Mouse (Mus musculus): ENCODE measurements at regions not wholly inside any gene's neighbourhood (a gene's known extent, or its start where the extent isn't known, plus 50 kb on each side); places are given as distances from the start of the nearest gene placed in this dataset.
"Not testable (repeated sequence)": the region's sequence is repeated elsewhere in the genome, so short reads cannot be mapped to it uniquely, and the experiment has no call there.

- 47% methylated on average over 24 of the region's 27 CpGs for WGBS
- H3K4me1 ChIP-seq; H3K4me3 ChIP-seq; H3K9ac ChIP-seq; H3K9me3 ChIP-seq; H3K27ac ChIP-seq; H3K36me3 ChIP-seq; H3K27me3 ChIP-seq (replicated peaks); H3K4me2 ChIP-seq (replicated peaks): not testable (repeated sequence)
- ATAC-seq (ENCODE audit: low FRiP score, low read depth), result peak; percentile 83
Measured at GRCm38 (mm10) chrX:97141170-97142085, 69.0 kb downstream of the Pgr15l start.

- peak overlapping the region; percentile 39 for H3K4me2 ChIP-seq (replicated peaks)
- no peak overlapping the region for H3K9ac ChIP-seq
- H3K27me3 ChIP-seq (replicated peaks), result no peaks in the 10 kb centered on the region
- H3K27ac ChIP-seq, result no peak overlapping the region
- peak; percentile 37; the same call in 1 of the 2 replicates for ATAC-seq (ENCODE audit: low FRiP score, low read depth)
- H3K9me3 ChIP-seq, result no peaks in the 10 kb centered on the region
- H3K4me1 ChIP-seq, result no peaks in the 10 kb centered on the region
- no peak overlapping the region for H3K4me3 ChIP-seq
- H3K36me3 ChIP-seq, result no peaks in the 10 kb centered on the region
Measured at GRCm38 (mm10) chrX:97142237-97142636, 69.8 kb downstream of the Pgr15l start.

- 85% methylated on average over 2 of the region's 2 CpGs for WGBS
- no peak for ATAC-seq (ENCODE audit: low FRiP score, low read depth)
- no peaks in the 10 kb centered on the region for H3K9me3 ChIP-seq
Measured at GRCm38 (mm10) chrX:97156155-97156554, 83.8 kb downstream of the Pgr15l start.

More at GRCm38 (mm10) chrX:97156155-97156554, 83.8 kb downstream of the Pgr15l start:
- Histone ChIP-seq H3K4me2 (replicated peaks) (no peak overlapping the region), H3K4me1 (no peaks in the 10 kb centered on the region), H3K27me3 (replicated peaks) (no peaks in the 10 kb centered on the region), H3K36me3 (no peaks in the 10 kb centered on the region), H3K4me3 (no peak overlapping the region), H3K27ac (no peak overlapping the region), H3K9ac (no peak overlapping the region)

Data from neural tube, embryonic 12.5 days (tissue).